Mouse (Mus musculus): Measurements from ENCODE around the gene Cacna2d2.

DNA sequence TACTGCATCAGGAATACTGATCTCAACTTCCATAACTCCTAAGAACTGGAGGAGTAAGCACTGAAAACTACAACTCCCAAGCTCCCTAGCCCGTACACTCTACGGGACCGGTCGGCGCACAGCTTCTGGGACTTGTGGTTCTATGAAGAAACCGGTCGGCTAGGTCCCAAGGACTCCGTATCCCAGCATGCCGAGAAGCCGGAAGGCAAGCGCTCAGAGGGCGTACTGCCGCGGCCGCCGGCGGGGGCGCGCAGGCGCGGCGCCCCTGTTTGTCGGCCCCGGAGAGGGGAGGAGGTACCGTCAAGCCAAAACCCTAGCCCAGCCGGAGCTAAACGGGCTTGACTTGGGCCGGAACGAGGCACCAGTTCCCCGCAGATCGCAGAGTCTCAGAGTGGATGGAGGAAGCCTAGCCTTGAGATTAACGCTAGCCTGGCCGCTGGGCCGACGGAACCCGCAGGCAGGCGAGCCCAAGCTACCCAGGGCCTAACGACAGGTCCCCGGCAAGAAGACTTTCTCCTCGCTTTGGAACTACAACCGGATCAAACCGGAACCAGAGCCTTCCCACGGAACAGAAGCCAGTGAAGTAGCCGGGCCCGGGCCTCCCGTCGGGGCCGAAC is 134.5 kb downstream of the Cacna2d2 start, which contains the start of gene Tmem115:
- TF ChIP-seq CTCF (IDR thresholded peaks at IDR 0.05; ENCODE audit: control insufficient read depth, insufficient read depth, insufficient replicate concordance, low read depth, low read length) (0 out of 2 replicates have a peak, but pooled peaks have one; percentile 1), POLR2A (IDR thresholded peaks at IDR 0.05; ENCODE audit: control insufficient read depth, low read depth, low read length) (peak; percentile 57)
